Mouse (Mus musculus) embryonic facial prominence, embryonic 13.5 days (tissue): ENCODE results near the gene Sall1. TPM values are rescaled to one million over a fixed set of nuclear protein-coding genes. Genes with fewer than 3 reads are reported as not detected.

Experiments
- ATAC-seq: fragments of 200-750 bp; cut with Nextera tagmentation; 2 replicates; pipeline ENCODE4 v1.8.0; 2017; ENCODE audit warnings: low read depth; ENCODE audit not compliant: insufficient number of reproducible peaks, insufficient read depth, low FRiP score, low TSS enrichment
- H3K27ac ChIP-seq: fragments of 300-500 bp; sonication (generic); 2 replicates; pipeline ENCODE4 v1.5.1; 2015; ENCODE audit warnings: moderate library complexity, mild to moderate bottlenecking, inconsistent platforms
- H3K27me3 ChIP-seq: fragments of 300-500 bp; sonication (generic); 2 replicates; pipeline ENCODE4 v1.6.1; 2015; ENCODE audit warnings: mild to moderate bottlenecking, inconsistent platforms
- H3K36me3 ChIP-seq: fragments of 300-500 bp; sonication (generic); 2 replicates; pipeline ENCODE4 v1.6.1; 2015; ENCODE audit warnings: mild to moderate bottlenecking, inconsistent platforms
- H3K4me1 ChIP-seq: fragments of 300-500 bp; sonication (generic); 2 replicates; pipeline ENCODE4 v1.6.1; 2015; ENCODE audit warnings: inconsistent platforms
- H3K4me2 ChIP-seq: fragments of 300-500 bp; sonication (generic); 2 replicates; pipeline ENCODE4 v1.6.1; 2015; ENCODE audit warnings: moderate library complexity, mild to moderate bottlenecking, inconsistent platforms
- H3K4me3 ChIP-seq: fragments of 300-500 bp; sonication (generic); 2 replicates; pipeline ENCODE4 v1.5.1; 2015; ENCODE audit warnings: mild to moderate bottlenecking, inconsistent platforms
- H3K9ac ChIP-seq: fragments of 300-500 bp; sonication (generic); 2 replicates; pipeline ENCODE4 v1.6.1; 2015; ENCODE audit warnings: mild to moderate bottlenecking, inconsistent platforms
- H3K9me3 ChIP-seq: fragments of 300-500 bp; sonication (generic); 2 replicates; pipeline ENCODE4 v1.6.1; 2016; ENCODE audit warnings: inconsistent platforms
- WGBS: fragments of 180-500 bp; shearing (Covaris S2); methylation state at CpG from one replicate; pipeline ENCODE4 v1.1.7; 2015; ENCODE audit warnings: mixed read lengths; 5-methylcytosine and 5-hydroxymethylcytosine counted together
- microRNA-seq: library from miRNA; unstranded; fragments of <30 nt; microRNA quantifications from one replicate; pipeline ENCODE4, GENCODE M21; 2016
- polyA plus RNA-seq: library from polyadenylated mRNA; unstranded; fragments of >200 nt; fragmentation: Nextera tagmentation; extraction: Ambion mirVana; gene quantifications from 2 replicates; pipeline ENCODE4 v1.2.1, GENCODE M21; 2015

Gene Sall1
- polyA plus RNA-seq, 1 experiment from 2014 or later = 0.84 TPM

GRCm38 (mm10) chr8:88983468-88983867 lies 60.5 kb downstream of the Sall1 start:
- no peaks in the 10 kb centered on the region for H3K36me3 ChIP-seq
- no peak overlapping the region for H3K4me3 ChIP-seq
- ATAC-seq = no peak
- H3K9me3 ChIP-seq = no peaks in the 10 kb centered on the region
- 81% methylated on average over 5 of the region's 5 CpGs for WGBS
- H3K27ac ChIP-seq = no peak overlapping the region
- H3K4me2 ChIP-seq = no peak overlapping the region
- no peaks in the 10 kb centered on the region for H3K27me3 ChIP-seq
- H3K4me1 ChIP-seq = no peaks in the 10 kb centered on the region
- H3K9ac ChIP-seq = no peak overlapping the region

Small RNA genes within 50 kb of the gene (microRNA-seq; reads per million reads assigned to microRNA genes)
- not detected for gene Mir8110
